Mouse (Mus musculus): ENCODE data around the gene Adcy5.

The Adcy5 gene

GRCm38 (mm10) chr16:35154641-35155390 is at the start of gene Adcy5:
Gene Adcy5, plus strand, starts transcription at chr16:35154877.
- no peak for DNase-seq (ENCODE audit: low read depth, low spot score)

DNA sequence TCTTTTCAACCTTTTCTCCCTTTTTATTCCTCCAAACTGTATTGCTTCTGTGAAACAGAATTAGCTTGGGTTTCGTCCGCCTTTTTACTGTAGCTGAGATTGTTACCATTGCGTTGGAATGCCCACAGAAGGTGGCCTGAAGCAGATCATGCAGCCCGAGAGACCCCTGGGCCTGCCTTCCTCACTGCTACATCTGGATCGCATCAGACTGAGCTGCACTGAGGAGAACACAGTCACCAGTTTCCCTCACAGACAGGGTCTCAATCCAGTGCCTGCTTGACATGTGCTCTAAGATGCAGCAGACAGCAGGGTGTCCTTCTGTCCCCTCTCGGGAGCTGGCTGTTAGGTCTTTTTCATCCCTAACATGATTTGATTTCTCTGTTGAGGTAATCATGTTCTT is 46.7 kb upstream of the Adcy5 start:
- DNase-seq (ENCODE audit: low read depth, low spot score), result no peak

DNA sequence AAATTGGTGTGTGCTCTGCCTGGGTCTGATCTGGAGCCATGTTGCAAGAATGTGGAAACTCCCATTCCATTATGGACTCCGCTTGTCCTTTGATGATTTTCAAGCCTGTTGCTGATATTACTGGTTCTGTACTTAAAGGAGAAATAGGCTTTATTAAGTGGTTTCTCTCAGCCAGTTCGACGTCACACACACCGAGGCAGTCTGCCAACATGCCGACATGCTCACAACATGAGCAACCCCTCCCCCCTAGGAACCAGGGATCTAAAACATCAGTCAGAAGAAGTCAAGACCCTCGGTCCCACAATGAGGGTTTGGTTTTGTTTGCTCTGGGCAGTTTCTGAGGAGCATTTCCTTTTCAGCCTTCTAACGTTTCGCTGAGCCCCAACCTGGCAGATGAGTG is 45.5 kb upstream of the Adcy5 start:
- no peak for DNase-seq (ENCODE audit: low read depth, low spot score)

GRCm38 (mm10) chr16:35109656-35110291 is 44.9 kb upstream of the Adcy5 start:
- no peak for DNase-seq (ENCODE audit: low read depth, low spot score)

DNA sequence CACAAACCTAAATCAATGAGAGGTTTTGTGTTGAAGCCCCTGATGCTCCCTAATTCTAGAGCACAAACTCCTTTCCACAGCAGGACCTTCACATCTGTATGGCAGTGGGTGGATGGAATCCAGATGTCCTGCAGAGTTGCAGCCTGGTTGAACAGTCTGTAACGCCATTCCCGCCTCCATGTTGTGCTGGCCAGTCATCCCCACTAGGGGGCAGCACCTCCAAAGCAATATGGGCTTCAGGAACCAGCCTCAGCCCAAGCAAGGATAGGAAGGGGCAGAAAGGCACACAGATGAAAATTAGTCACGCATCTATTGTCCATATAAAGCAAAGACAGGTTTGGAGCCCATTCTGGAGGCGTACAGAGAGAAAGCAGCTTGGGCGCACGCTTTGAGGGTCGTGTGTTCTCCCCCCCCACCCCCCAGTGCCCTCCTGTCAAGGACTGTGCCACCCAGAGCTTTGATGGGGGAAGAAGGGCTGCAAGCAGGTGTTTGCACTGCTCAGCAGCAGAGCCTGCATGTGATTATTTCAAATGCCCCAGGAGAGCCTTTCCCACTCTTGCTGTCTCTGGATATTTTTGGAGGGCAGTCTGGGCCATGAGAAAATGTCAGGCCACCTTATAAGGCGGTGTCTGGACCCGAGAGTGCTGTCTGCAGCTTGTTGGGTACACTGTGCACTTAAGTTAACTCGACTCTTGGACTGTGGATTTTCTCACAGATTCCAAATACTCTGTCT is 44.1 kb upstream of the Adcy5 start:
- DNase-seq (ENCODE audit: low read depth, low spot score), result peak; percentile 70

GRCm38 (mm10) chr16:35111143-35111620 is 43.5 kb upstream of the Adcy5 start:
- peak; percentile 25 for DNase-seq (ENCODE audit: low read depth, low spot score)

GRCm38 (mm10) chr16:35113496-35113895 is 41.2 kb upstream of the Adcy5 start:
- DNase-seq (ENCODE audit: low read depth, low spot score), result no peak

DNA sequence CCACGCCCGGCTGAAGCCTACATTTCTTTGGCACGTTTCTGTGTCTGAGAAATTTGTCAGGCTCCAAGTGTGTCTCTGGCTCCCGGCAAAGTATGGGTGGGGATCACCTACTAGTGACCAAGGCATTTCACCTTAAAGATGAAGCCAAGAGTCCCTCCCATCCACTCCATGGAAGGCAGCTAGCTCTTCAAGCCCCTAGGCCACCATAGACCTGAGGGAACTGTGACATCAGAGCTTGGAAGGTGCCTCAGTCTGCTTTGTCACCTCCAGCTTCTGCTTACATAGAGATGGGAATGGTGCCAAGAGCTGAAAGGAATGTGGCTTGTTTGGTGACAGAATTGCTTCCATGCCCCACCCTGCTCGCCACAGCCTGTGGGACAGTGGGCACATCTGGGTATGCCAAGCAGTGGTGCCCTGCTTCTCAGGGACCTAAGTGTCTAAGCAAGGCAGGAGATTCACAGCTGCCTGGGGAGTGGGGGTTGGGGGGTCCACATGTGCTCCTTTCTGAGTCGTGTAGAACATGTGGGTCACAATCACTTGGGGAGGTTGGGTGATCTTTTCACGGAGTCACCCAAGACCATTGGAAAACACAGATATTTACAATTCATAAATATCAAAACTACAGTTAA is 38.2 kb upstream of the Adcy5 start:
- DNase-seq (ENCODE audit: low read depth, low spot score), result no peak

DNA sequence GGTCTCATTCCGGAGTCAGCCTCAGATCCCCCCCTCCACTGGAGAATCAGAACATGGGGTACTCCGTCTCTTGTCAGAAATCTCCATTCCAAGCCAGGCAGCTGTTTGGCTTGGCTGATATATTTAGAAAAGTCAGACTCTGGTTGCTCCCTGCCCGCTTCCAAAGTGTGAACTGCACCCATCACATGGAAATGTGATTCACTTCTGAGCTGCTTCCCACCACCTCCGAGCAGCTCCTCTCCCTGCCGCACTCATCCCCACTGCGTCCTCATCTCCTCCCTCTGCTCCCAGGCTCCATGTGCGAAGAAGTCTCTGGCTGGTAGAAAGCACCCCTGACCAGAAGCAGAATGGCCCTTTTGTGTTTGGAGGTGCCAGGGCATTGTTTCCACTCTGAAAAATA is 37.2 kb upstream of the Adcy5 start:
- no peak for DNase-seq (ENCODE audit: low read depth, low spot score)

GRCm38 (mm10) chr16:35120603-35121002 is 34.1 kb upstream of the Adcy5 start:
- DNase-seq (ENCODE audit: low read depth, low spot score), result no peak

GRCm38 (mm10) chr16:35127270-35127669 is 27.4 kb upstream of the Adcy5 start:
- DNase-seq (ENCODE audit: low read depth, low spot score), result no peak

- DNase-seq (ENCODE audit: low read depth, low spot score), result no peak
Observed at GRCm38 (mm10) chr16:35130172-35130571, 24.5 kb upstream of the Adcy5 start.

GRCm38 (mm10) chr16:35139416-35139815 is 15.3 kb upstream of the Adcy5 start:
- no peak for DNase-seq (ENCODE audit: low read depth, low spot score)

DNA sequence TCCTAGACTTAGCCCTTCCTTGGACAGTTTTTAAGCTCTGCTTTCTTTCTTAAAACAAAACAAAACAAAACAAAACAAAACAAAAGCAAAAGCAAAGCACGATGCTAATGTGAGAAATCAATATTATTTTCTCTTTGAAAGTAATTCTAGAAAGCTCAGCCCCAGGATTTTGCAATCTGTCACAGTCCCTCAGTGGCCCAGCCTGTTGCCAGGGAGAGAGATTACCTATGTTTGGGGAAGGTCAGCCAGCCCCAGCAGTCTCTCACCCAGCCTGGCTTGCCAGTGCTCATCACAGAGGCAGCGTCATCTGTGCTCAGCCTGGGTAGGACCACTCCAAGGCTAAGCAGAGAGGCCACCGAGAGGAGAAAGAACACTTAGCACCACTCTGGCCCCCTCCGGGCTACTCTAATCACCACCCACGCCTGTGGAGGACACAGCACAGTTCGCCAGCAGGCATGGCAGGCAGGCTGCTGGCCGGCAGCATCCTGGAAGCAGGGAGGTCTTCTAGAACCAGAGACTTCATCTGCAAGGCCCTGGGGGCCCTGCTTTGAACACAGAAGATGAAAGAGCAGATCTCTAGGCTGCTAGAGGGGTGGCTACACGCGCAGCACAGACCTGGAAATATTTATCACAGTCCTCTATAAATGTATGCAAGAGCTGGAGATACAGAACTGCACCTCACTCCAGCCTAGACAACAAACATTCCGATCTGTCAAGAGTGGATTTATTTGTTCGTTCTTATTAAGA is 14.6 kb upstream of the Adcy5 start:
- no peak for DNase-seq (ENCODE audit: low read depth, low spot score)

DNA sequence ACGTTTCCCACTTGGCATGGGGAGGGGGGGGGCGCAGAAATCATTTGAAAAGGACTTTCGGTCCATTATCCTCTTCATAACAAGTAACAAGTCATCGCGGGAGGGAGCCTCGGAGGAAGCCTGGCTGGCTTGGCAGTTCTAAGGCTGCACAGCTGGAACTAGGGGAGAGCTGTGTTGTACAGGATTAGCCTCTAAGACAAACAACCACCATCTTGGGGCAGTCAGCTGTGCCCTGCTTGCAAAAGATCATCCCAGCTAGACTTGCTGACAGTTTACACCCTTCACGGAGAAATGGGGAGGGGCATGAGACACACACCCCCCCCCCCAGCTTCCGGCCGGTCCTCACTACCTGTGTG is 14.1 kb upstream of the Adcy5 start:
- no peak for DNase-seq (ENCODE audit: low read depth, low spot score)

DNA sequence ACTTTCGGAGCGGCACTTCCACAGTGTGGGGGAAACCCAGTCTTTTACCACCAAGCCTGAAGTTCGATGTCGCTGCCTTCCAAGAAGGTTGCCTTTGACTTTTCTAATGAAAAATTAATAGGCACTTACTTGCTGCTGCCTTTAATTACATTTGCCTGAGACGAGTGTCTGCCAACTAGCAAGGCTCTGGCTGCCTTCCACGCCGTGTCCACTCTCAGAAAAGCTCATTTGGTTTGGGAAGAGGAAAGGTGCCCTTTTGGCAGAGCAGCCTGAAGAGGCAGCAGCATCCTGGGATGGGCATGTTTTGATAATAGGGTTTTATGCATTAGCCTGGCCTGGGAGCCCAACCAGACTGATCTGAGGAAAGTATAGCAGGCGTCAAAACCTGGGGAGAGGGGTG is 12.8 kb upstream of the Adcy5 start:
- DNase-seq (ENCODE audit: low read depth, low spot score), result no peak

DNA sequence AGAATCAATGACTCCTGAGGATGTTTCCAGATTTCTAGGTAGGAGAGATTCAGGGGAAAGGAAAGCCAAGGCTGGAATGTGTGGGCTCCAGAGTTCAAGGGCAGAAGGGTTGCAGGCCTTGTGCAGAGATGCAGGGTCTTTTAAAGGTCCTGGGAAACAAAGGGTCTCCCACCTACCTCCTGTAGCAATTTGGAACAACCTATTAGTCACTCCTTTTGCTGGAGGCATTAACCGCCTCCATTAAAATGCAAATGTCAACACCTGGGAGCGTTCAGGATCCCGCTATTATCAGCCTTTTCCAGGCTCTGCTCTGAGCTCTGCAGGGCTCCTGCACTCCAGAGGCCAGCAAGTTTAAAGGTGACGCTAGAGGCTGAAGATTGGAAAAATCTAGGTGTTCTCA is 8.5 kb upstream of the Adcy5 start:
- no peak for DNase-seq (ENCODE audit: low read depth, low spot score)

DNA sequence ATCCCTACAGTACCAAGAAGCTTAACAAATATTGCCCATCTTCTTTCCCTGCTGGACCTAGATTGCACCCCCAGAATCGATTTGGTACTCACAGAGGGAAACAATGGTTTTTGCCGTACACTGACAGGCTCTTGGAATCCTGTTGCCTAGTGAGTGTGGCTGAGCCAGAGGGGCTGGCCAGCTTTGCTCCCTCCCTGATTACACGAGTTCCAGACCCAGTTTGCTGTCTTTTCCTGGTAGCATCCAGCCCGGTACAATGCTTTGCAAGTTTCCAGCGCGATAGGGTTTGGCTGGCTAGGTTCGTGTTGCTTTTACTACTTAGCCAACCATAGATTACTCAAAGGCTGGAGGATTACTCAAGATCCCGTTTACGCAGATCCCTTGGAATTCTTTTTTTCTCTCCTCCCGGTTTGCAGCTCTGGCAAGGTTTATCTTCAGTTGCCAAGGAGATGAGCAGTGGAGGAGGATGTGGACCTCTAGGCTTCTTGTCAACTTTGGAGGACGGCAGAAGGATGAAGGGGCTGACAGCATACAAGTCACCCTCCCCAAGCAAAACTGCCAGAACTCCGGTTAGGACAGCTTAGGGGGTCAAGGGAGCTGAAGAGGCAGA is 1.4 kb upstream of the Adcy5 start:
- no peak for DNase-seq (ENCODE audit: low read depth, low spot score)

GRCm38 (mm10) chr16:35154245-35154640 is 434 bp upstream of the Adcy5 start:
- no peak for DNase-seq (ENCODE audit: low read depth, low spot score)

GRCm38 (mm10) chr16:35155391-35156305 is 971 bp downstream of the Adcy5 start:
- DNase-seq (ENCODE audit: low read depth, low spot score), result no peak

Data from A20 (cell line).